Mouse (Mus musculus): ENCODE results near the gene Mical1. TPM values are rescaled to one million over a fixed set of nuclear protein-coding genes. Genes with fewer than 3 reads are reported as not detected.

Mical1 gene
- polyA plus RNA-seq, 1 experiment from 2014 or later: 43.4 TPM

- Histone ChIP-seq H3K36me3 (peaks cover 65% of the 10 kb centered on the region), H3K27ac (replicated peaks) (0 out of 2 replicates have a peak overlapping the region, but pooled peaks have one; percentile 15), H3K27me3 (no peaks in the 10 kb centered on the region), H3K4me3 (no peak overlapping the region), H3K4me2 (replicated peaks) (no peak overlapping the region), H3K9me3 (no peaks in the 10 kb centered on the region), H3K4me1 (peaks cover 3% of the 10 kb centered on the region; the same call in 1 of the 2 replicates), H3K9ac (replicated peaks) (no peak overlapping the region; the same call in 1 of the 2 replicates)
- WGBS: 36% methylated on average over 2 of the region's 2 CpGs
- ATAC-seq (ENCODE audit: low FRiP score, low read depth): no peak
Measured at GRCm38 (mm10) chr10:41460501-41460900, 15.6 kb upstream of the Mical1 start.

- no peak overlapping the region for H3K4me2 ChIP-seq (replicated peaks)
- 0 out of 2 replicates have a peak overlapping the region, but pooled peaks have one; percentile 15 for H3K27ac ChIP-seq (replicated peaks)
- H3K9ac ChIP-seq (replicated peaks): no peak overlapping the region
- 90% methylated on average over 3 of the region's 3 CpGs for WGBS
- no peak for ATAC-seq (ENCODE audit: low FRiP score, low read depth)
- peaks cover 59% of the 10 kb centered on the region for H3K36me3 ChIP-seq
- no peaks in the 10 kb centered on the region for H3K27me3 ChIP-seq
- no peak overlapping the region for H3K4me3 ChIP-seq
- H3K9me3 ChIP-seq: no peaks in the 10 kb centered on the region
- peaks cover 3% of the 10 kb centered on the region; the same call in 1 of the 2 replicates for H3K4me1 ChIP-seq
Measured at GRCm38 (mm10) chr10:41461057-41461722, 14.9 kb upstream of the Mical1 start.

- 38% methylated on average over 15 of the region's 15 CpGs for WGBS
- Histone ChIP-seq H3K9ac (replicated peaks) (no peak overlapping the region), H3K27ac (replicated peaks) (no peak overlapping the region), H3K4me3 (no peak overlapping the region), H3K4me1 (peaks cover 3% of the 10 kb centered on the region; the same call in 1 of the 2 replicates), H3K4me2 (replicated peaks) (no peak overlapping the region), H3K36me3 (peaks cover 45% of the 10 kb centered on the region), H3K27me3 (no peaks in the 10 kb centered on the region), H3K9me3 (no peaks in the 10 kb centered on the region)
- ATAC-seq (ENCODE audit: low FRiP score, low read depth): no peak
Measured at GRCm38 (mm10) chr10:41464401-41464955, 11.6 kb upstream of the Mical1 start.

GRCm38 (mm10) chr10:41467325-41467724 lies 8.8 kb upstream of the Mical1 start:
- Histone ChIP-seq H3K4me3 (no peak overlapping the region), H3K27me3 (no peaks in the 10 kb centered on the region), H3K27ac (replicated peaks) (no peak overlapping the region), H3K4me1 (no peaks in the 10 kb centered on the region), H3K9ac (replicated peaks) (no peak overlapping the region), H3K9me3 (no peaks in the 10 kb centered on the region), H3K36me3 (peaks cover 28% of the 10 kb centered on the region), H3K4me2 (replicated peaks) (no peak overlapping the region)
- no peak for ATAC-seq (ENCODE audit: low FRiP score, low read depth)
- WGBS: 32% methylated on average over 6 of the region's 6 CpGs

GRCm38 (mm10) chr10:41470693-41471092 lies 5.4 kb upstream of the Mical1 start:
- Histone ChIP-seq H3K9me3 (no peaks in the 10 kb centered on the region), H3K4me2 (replicated peaks) (no peak overlapping the region), H3K27ac (replicated peaks) (no peak overlapping the region), H3K27me3 (peaks cover 3% of the 10 kb centered on the region; the same call in 1 of the 2 replicates), H3K9ac (replicated peaks) (no peak overlapping the region), H3K4me1 (peaks cover under 1% of the 10 kb centered on the region; the same call in 1 of the 2 replicates), H3K4me3 (no peak overlapping the region), H3K36me3 (0 out of 2 replicates have a peak, but pooled peaks cover 11% of the 10 kb centered on the region)
- no peak for ATAC-seq (ENCODE audit: low FRiP score, low read depth)
- 88% methylated on average over 3 of the region's 3 CpGs for WGBS

- H3K9ac ChIP-seq (replicated peaks): no peak overlapping the region
- no peak overlapping the region for H3K4me2 ChIP-seq (replicated peaks)
- H3K4me3 ChIP-seq: no peak overlapping the region
- peaks cover 15% of the 10 kb centered on the region; the same call in 1 of the 2 replicates for H3K4me1 ChIP-seq
- peaks cover 3% of the 10 kb centered on the region; the same call in 1 of the 2 replicates for H3K27me3 ChIP-seq
- ATAC-seq (ENCODE audit: low FRiP score, low read depth): no peak
- no peaks in the 10 kb centered on the region for H3K9me3 ChIP-seq
- 0 out of 2 replicates have a peak, but pooled peaks cover 9% of the 10 kb centered on the region for H3K36me3 ChIP-seq
- H3K27ac ChIP-seq (replicated peaks): no peak overlapping the region
Measured at GRCm38 (mm10) chr10:41472534-41472933, 3.6 kb upstream of the Mical1 start.

GRCm38 (mm10) chr10:41472962-41473481 lies 3.1 kb upstream of the Mical1 start:
- Histone ChIP-seq H3K9ac (replicated peaks) (no peak overlapping the region), H3K4me1 (peaks cover 20% of the 10 kb centered on the region), H3K27me3 (peaks cover 3% of the 10 kb centered on the region; the same call in 1 of the 2 replicates), H3K4me3 (no peak overlapping the region), H3K4me2 (replicated peaks) (no peak overlapping the region), H3K36me3 (0 out of 2 replicates have a peak, but pooled peaks cover 8% of the 10 kb centered on the region), H3K27ac (replicated peaks) (no peak overlapping the region), H3K9me3 (no peaks in the 10 kb centered on the region)
- WGBS: 77% methylated on average over 5 of the region's 5 CpGs
- no peak for ATAC-seq (ENCODE audit: low FRiP score, low read depth)

- no peak overlapping the region for H3K4me2 ChIP-seq (replicated peaks)
- ATAC-seq (ENCODE audit: low FRiP score, low read depth): no peak
- H3K9me3 ChIP-seq: no peaks in the 10 kb centered on the region
- peaks cover 24% of the 10 kb centered on the region for H3K4me1 ChIP-seq
- peaks cover 3% of the 10 kb centered on the region; the same call in 1 of the 2 replicates for H3K27me3 ChIP-seq
- H3K27ac ChIP-seq (replicated peaks): no peak overlapping the region
- H3K36me3 ChIP-seq: peaks cover 3% of the 10 kb centered on the region
- H3K9ac ChIP-seq (replicated peaks): no peak overlapping the region
- H3K4me3 ChIP-seq: no peak overlapping the region
- WGBS: 91% methylated on average over 6 of the region's 6 CpGs
Measured at GRCm38 (mm10) chr10:41473782-41474468, 2.2 kb upstream of the Mical1 start.

GRCm38 (mm10) chr10:41474981-41475391 lies 1.1 kb upstream of the Mical1 start:
- WGBS: 71% methylated on average over 1 of the region's 1 CpGs
- Histone ChIP-seq H3K36me3 (peaks cover 11% of the 10 kb centered on the region), H3K27me3 (peaks cover 3% of the 10 kb centered on the region; the same call in 1 of the 2 replicates), H3K9me3 (no peaks in the 10 kb centered on the region), H3K9ac (replicated peaks) (no peak overlapping the region), H3K4me2 (replicated peaks) (no peak overlapping the region), H3K4me3 (no peak overlapping the region), H3K4me1 (peaks cover 24% of the 10 kb centered on the region), H3K27ac (replicated peaks) (no peak overlapping the region)
- no peak for ATAC-seq (ENCODE audit: low FRiP score, low read depth)

- peaks cover 3% of the 10 kb centered on the region; the same call in 1 of the 2 replicates for H3K27me3 ChIP-seq
- peak; percentile 32 for ATAC-seq (ENCODE audit: low FRiP score, low read depth)
- peaks cover 24% of the 10 kb centered on the region for H3K4me1 ChIP-seq
- H3K27ac ChIP-seq (replicated peaks): peak overlapping the region; percentile 82
- H3K36me3 ChIP-seq: peaks cover 19% of the 10 kb centered on the region
- peak overlapping the region; percentile 62 for H3K4me3 ChIP-seq
- no peaks in the 10 kb centered on the region for H3K9me3 ChIP-seq
- 0% methylated on average over 8 of the region's 9 CpGs for WGBS
- peak overlapping the region; percentile 77 for H3K9ac ChIP-seq (replicated peaks)
- H3K4me2 ChIP-seq (replicated peaks): peak overlapping the region; percentile 81
Measured at GRCm38 (mm10) chr10:41477018-41477277, 834 bp downstream of the Mical1 start.

GRCm38 (mm10) chr10:41477278-41478181 lies 1.4 kb downstream of the Mical1 start:
- H3K9me3 ChIP-seq: no peaks in the 10 kb centered on the region
- H3K4me1 ChIP-seq: peaks cover 24% of the 10 kb centered on the region
- H3K27me3 ChIP-seq: peaks cover 3% of the 10 kb centered on the region; the same call in 1 of the 2 replicates
- peak overlapping the region; percentile 62 for H3K4me3 ChIP-seq
- peaks cover 24% of the 10 kb centered on the region for H3K36me3 ChIP-seq
- H3K4me2 ChIP-seq (replicated peaks): peak overlapping the region; percentile 81
- H3K27ac ChIP-seq (replicated peaks): peak overlapping the region; percentile 82
- 3% methylated on average over 20 of the region's 20 CpGs for WGBS
- peak overlapping the region; percentile 77 for H3K9ac ChIP-seq (replicated peaks)
- ATAC-seq (ENCODE audit: low FRiP score, low read depth): peak; percentile 72

Measured in midbrain, embryonic 12.5 days (tissue).